Mouse (Mus musculus) kidney, adult 2 months (tissue): Measurements from ENCODE around the gene Fbxl17.

Experiments used
- CTCF ChIP-seq: fragments of 200-500 bp; conservative IDR thresholded peaks from 2 replicates; pipeline ENCODE4 v1.5.1; 2011; ENCODE audit warnings: low read depth, mild to moderate bottlenecking, control low read depth, low read length, moderate library complexity, mixed read lengths; ENCODE audit not compliant: insufficient read depth, insufficient read length
- POLR2A ChIP-seq: fragments of 200-500 bp; IDR thresholded peaks from one replicate; pipeline ENCODE4 v1.6.1; 2011; ENCODE audit warnings: low read depth, low read length, control low read depth

DNA sequence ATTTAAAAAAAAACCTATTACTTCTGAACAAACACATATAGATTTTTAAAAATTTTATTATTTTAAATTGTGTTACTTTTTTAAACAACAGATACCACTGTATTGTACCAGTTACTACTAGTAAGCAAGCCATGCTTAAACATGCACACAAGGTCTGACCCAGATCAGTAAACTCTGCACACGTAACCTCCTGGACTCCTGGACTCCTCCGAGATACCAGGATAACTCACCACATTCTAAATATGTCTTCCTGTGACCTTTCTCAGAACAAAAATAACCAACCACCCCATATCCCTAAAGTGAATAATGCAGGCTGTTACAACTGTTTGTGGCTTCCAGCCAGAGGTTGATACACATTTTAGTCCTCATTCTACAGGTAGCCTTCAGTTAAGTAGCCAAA is 170.9 kb downstream of the Fbxl17 start:
- no peak for TF ChIP-seq CTCF
- no peak for TF ChIP-seq POLR2A
